Mouse (Mus musculus) brown adipose tissue, adult 24 weeks (tissue): ENCODE results near the gene Miox. TPM values are rescaled to one million over a fixed set of nuclear protein-coding genes. Genes with fewer than 3 reads are reported as not detected.

Experiments
- H3K27ac ChIP-seq: fragments of 200-500 bp; replicated peaks from 2 replicates; pipeline ENCODE4 v1.5.1; 2012; ENCODE audit warnings: low read depth, mild to moderate bottlenecking, low read length
- H3K4me1 ChIP-seq: fragments of 200-500 bp; 2 replicates; pipeline ENCODE4 v1.6.1; 2012; ENCODE audit warnings: low read length, mixed read lengths; ENCODE audit not compliant: control insufficient read depth, insufficient read depth, insufficient read length
- H3K4me3 ChIP-seq: fragments of 200-500 bp; 2 replicates; pipeline ENCODE4 v1.5.1; 2012; ENCODE audit warnings: low read depth, mild to moderate bottlenecking, low read length, moderate library complexity; ENCODE audit not compliant: insufficient read depth
- polyA plus RNA-seq: library from polyadenylated mRNA; stranded (reverse); fragments of >200 nt; gene quantifications from 2 replicates; pipeline ENCODE4 v1.2.4, GENCODE M21; 2012; ENCODE audit not compliant: missing spikeins, insufficient read depth, insufficient read length

The Miox gene
- polyA plus RNA-seq, 1 experiment, result not detected

DNA sequence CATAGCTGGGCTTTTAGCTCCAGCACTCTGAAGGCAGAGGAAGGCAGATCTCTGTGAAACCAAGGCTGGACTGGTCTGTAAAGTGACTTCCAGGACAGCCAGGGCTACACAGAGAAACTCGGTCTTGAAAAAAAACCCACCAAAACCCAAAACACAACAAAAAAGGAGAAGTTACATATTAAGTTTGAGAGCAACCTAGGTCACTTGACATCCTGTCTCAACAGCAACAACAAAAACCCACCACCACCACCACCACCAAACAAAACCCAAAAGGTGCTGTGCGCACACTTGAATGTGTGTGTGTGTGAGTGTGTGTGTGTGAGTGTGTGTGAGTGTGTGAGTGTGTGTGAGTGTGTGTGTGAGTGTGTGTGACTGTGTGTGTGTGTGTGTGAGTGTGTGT is 5.5 kb downstream of the Miox start:
- Histone ChIP-seq H3K4me1 (no peaks in the 10 kb centered on the region), H3K27ac (no peak overlapping the region), H3K4me3 (no peak overlapping the region)

DNA sequence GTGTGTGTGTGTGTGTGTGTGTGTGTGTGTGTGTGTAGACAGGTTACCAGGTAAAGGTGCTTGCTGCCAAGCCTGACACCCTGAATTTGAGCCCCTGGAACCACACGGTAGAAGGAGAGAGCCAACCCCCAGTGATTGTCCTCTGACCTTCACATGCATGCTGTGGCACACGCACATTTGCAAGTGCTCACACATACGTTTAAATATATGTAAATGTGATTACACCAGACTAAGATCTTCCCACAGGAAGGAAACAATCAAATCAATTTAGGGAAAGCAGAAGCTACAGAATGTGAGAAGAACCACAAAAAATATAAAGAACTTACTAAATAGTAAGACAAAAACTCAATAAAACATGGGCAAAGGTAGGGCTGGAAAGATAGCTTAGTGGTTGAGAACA is 5.9 kb downstream of the Miox start:
- Histone ChIP-seq H3K4me1 (no peaks in the 10 kb centered on the region), H3K4me3 (no peak overlapping the region), H3K27ac (no peak overlapping the region)

- no peaks in the 10 kb centered on the region for H3K4me1 ChIP-seq
These were observed 7.5 kb downstream of the Miox start for GRCm38 (mm10) chr15:89341678-89342077.

GRCm38 (mm10) chr15:89343325-89343724 is 9.1 kb downstream of the Miox start:
- H3K4me1 ChIP-seq, result no peaks in the 10 kb centered on the region
- no peak overlapping the region for H3K27ac ChIP-seq
- H3K4me3 ChIP-seq, result no peak overlapping the region

More at GRCm38 (mm10) chr15:89341678-89342077, 7.5 kb downstream of the Miox start:
- Histone ChIP-seq H3K27ac (no peak overlapping the region), H3K4me3 (no peak overlapping the region)

DNA sequence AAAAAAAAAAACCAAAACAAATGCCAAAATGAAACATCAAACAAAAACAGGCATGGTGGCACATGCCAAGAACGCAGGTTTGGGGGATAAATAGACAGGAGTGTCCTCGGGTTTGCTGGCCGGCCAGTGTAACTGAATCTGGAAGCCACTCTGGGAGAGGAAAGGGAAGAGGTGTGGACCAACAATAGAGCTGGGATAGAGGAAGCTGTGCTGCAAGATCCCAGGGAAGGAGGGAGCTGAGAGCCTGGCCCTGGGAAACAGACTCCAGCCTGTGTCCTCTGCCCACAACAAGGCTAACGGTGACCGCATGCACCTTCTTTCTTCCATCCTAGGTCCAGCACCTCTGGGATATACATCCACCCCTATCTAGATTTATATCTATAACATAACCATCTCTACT is 16.2 kb downstream of the Miox start:
- Histone ChIP-seq H3K4me3 (peak overlapping the region; percentile 36), H3K27ac (peak overlapping the region; percentile 82)

DNA sequence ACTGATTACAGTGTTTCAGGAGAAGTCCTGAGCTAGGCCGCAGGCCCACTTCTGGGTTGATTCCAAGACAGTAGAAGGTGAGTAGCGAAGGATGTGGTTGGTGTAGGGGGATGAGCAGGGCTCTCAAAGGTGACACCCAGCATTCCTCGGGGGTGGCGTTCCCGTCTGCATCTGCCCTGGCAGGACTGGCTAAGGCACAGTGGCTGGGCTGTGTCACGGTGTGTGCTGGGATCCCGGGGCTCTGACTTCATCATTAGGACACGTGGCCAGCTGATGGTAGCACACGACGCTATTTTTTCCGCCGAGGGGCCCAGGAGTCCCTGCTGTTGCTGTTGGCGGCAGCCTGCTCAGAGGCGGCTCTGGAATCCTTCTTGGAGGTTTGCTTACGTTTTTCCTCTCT is 17.1 kb downstream of the Miox start:
- Histone ChIP-seq H3K27ac (peak overlapping the region; percentile 59), H3K4me3 (no peak overlapping the region), H3K4me1 (peaks cover 8% of the 10 kb centered on the region)

More for the DNA sequence above, 16.2 kb downstream of the Miox start:
- peaks cover 6% of the 10 kb centered on the region for H3K4me1 ChIP-seq

- no peak overlapping the region for H3K4me3 ChIP-seq
- no peak overlapping the region for H3K27ac ChIP-seq
- H3K4me1 ChIP-seq, result peaks cover 9% of the 10 kb centered on the region
These were observed 17.9 kb downstream of the Miox start for GRCm38 (mm10) chr15:89352054-89352453.

- H3K4me3 ChIP-seq, result no peak overlapping the region
- H3K4me1 ChIP-seq, result peaks cover 9% of the 10 kb centered on the region
- H3K27ac ChIP-seq, result no peak overlapping the region
These were observed 18.6 kb downstream of the Miox start for GRCm38 (mm10) chr15:89352795-89353194.

DNA sequence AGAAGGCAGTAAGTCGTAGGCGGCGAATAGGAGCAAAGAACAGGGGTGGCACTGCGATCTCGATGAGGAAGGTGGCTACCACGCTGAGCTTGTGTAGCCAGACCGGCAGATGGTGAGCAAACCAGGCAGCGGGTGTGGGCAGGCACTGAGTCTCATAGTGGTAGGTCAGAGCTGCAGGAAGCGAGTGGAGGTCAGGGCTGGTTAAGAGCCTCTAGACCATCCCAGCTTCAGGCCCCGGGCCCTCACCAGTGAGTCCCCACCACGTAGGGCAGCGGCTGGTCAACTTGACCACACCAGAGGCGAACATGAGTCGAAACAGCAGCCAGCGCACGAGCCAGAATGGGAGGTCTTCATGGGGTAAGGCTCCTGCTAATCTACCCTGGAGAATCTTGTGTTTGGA is 19.6 kb downstream of the Miox start:
- Histone ChIP-seq H3K4me3 (no peak overlapping the region), H3K4me1 (peaks cover 9% of the 10 kb centered on the region), H3K27ac (no peak overlapping the region)

DNA sequence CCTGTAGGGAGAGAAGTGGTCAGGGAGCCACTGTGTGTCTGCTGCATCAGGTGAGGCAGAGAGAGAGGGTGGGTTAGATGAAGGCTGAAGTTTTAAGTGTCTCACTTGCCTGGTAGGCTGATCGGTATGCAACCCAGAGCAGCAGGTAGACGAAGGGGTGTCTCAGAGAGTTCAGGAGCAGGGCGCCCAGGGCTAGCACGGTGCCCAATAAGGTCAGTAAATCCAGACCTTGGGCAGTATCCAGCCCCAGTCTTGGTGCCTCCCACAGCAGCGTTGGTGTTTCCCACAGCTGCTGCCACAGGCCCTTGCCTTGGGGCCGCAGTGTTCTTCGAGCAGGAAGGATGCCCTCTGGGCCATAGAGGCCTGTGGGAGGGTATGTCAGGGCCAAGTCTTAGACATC is 20.3 kb downstream of the Miox start:
- Histone ChIP-seq H3K4me1 (peaks cover 11% of the 10 kb centered on the region), H3K27ac (no peak overlapping the region)

DNA sequence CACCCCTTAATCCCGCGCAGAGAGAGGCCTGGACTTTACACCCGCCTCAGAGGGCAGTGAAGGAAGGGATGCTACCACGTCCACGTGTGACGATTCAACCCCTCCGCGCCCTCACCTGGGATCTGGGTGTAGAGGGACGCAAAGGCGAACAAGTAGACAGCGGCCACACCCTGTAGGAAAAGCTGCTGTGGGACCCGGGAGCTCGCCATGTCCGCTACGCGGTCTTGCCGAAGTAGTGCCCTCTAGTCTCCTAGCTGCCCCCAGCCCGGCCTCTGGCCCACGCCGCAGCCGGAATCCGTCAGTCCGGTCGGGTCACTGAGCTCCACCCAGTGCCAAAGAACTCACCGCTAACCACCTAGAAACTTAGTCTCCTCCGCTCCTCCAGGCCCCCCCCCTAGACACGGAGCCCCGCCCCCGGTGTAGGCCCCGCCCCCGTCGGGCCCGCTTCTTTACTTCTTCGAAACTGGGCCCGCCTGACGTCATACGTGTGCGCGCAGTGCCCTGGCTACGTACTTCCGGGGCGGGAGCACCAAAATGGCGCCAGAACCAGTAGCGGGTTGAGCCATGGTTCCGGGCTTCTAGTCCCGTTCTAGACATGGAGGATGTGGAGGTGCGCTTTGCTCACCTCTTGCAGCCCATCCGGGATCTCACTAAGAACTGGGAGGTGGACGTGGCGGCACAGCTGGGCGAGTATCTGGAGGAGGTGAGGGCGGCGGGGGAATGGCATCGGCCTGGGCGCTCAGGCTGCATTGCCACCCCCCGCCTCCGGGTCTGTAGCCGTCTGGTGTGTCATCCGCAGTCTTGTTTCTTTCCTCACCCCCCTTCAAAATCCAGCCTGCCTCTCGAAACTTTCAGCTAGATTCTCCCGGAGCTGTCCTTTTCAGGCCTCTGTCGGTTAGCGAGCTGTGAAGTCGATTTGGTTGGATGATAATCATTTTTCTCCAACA is 21.3 kb downstream of the Miox start, which contains the start of the genes Lmf2 and Ncaph2:
Gene Lmf2 (minus strand): TSS at position 419 of the 947 bp plus-strand sequence.
Gene Ncaph2 (plus strand): TSS at position 479 of the 947 bp plus-strand sequence.
- H3K4me1 ChIP-seq, result peaks cover 11% of the 10 kb centered on the region
- peak within 1 kb of the TSS; percentile 79 for H3K27ac ChIP-seq
- peak within 1 kb of the TSS; percentile 88 for H3K4me3 ChIP-seq

More for the DNA sequence above, 20.3 kb downstream of the Miox start:
- H3K4me3 ChIP-seq, result peak overlapping the region; percentile 88

GRCm38 (mm10) chr15:89356372-89356771 is 22.2 kb downstream of the Miox start:
- Histone ChIP-seq H3K4me3 (peak overlapping the region; percentile 84), H3K4me1 (peaks cover 11% of the 10 kb centered on the region), H3K27ac (0 out of 2 replicates have a peak overlapping the region, but pooled peaks have one; percentile 76)

DNA sequence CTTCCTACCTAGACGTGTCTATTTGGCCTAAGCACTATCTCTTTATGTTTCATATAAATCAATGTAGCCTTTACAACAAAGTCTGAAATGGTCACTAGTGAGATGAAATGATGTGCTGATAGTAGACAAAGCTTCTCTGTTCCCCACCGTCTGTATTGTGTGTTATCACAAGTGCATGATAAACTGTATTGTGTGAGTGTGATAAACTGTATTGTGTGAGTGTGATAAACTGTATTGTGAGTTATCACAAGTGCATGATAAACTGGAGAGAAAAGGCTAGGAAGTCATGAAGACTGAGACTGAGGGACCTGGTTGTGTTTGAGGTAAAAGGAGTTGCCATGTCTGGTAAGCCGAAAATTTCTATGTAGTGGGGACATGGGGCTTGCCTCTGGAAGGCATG is 24.6 kb downstream of the Miox start:
- H3K27ac ChIP-seq, result no peak overlapping the region
- no peak overlapping the region for H3K4me3 ChIP-seq
- H3K4me1 ChIP-seq, result peaks cover 11% of the 10 kb centered on the region

DNA sequence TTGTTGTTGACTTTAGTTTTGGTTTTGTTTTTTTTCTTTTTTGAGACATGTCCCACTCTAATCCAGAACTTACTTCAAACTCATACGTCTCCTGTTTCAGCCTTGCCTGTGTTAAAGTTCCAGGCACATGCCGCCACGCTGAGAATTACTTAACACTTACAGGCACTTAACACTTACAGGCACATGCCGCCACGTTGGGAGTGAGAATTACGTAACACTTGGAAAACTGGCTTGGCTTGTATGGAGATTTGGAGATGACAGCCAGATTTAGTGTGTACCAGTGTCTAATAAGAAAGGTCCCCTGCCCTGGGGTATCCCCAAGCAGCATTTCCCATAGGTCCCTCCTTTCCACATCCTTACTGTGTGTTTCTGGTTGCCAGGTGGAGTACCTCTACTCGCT is 28.9 kb downstream of the Miox start:
- Histone ChIP-seq H3K4me3 (no peak overlapping the region), H3K4me1 (peaks cover 2% of the 10 kb centered on the region; the same call in 1 of the 2 replicates), H3K27ac (no peak overlapping the region)

DNA sequence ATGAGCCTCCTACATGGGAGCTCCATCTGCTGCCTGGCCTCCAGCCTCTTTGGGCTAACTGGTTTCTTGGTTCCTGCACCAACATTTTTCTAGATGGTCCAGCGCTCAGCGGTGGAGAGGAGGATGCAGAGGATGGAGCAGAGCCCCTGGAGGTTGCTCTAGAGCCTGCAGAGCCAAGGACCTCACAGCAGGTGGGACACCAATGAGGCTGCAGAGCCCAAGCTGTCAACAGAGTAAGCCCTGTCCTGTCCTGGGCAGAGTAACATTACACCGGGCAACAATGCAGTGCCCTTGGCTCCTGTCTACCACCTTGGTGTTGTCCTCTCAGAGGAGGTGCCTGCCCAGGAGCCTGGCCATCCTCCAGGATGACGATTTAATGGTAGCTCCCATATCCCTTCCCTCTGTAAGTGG is 30.9 kb downstream of the Miox start:
- Histone ChIP-seq H3K4me3 (no peak overlapping the region), H3K27ac (no peak overlapping the region), H3K4me1 (no peaks in the 10 kb centered on the region)

DNA sequence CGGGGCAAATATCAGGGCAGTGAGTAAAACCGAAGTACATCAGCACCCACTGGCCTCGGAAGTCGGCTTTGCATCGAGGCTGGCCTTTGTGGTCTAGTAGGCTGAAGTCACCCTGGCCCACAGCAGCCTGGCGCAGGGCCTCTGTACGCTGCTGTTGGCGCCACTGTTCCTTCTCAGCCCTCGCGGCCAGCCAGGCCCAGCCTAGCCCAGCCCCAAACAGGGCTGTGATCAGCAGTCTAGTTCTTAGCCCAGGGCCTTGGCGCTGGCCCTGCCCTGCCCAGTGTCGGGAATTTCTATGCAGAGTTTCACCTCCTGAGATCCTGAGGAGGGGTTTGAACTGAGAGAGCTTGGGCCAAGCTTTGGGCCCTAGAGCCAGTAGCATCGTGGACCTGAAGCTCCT is 37.9 kb downstream of the Miox start:
- H3K27ac ChIP-seq, result no peak overlapping the region
- no peak overlapping the region for H3K4me3 ChIP-seq
- H3K4me1 ChIP-seq, result peaks cover 6% of the 10 kb centered on the region; the same call in 1 of the 2 replicates
